Mouse (Mus musculus): Measurements from ENCODE around the gene Ly6g6c. TPM values are rescaled to one million over a fixed set of nuclear protein-coding genes. Genes with fewer than 3 reads are reported as not detected.

Ly6g6c gene
- polyA plus RNA-seq, 1 experiment from 2014 or later = 0.39 TPM

GRCm38 (mm10) chr17:35063466-35063865 lies 1.7 kb upstream of the Ly6g6c start:
- Histone ChIP-seq H3K27me3 (peaks cover 13% of the 10 kb centered on the region), H3K9me3 (no peaks in the 10 kb centered on the region)
- no peak for ATAC-seq (ENCODE audit: borderline replicate concordance, extremely low read depth, low FRiP score, low TSS enrichment)

DNA sequence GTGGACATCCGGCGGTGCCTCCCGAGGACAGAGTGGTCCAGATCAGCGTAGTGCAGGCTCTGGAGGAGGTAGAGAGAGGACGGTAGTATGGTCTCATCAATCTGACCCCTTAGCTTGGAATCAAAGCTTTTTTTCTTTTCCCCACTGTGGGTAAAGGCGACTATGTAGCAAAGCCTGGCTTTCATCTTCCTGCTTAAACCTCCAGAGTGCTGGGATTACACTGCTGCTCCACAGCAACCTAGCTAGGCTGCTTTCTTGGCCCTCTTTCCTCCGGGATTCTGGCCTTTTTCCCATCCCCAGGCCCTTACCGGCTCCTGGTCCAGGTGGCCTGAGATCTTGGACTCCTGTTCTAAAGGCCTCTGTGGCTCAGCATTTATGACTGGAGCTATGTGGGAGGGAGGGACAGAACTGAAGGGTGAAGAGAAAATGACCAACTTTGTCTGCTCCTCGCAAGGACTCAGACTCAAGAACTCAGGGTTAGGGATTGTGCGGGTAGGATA lies 760 bp upstream of the Ly6g6c start:
- 34% methylated on average over 10 of the region's 10 CpGs for WGBS
- Histone ChIP-seq H3K27ac (peak overlapping the region; percentile 91), H3K27me3 (peaks cover 13% of the 10 kb centered on the region), H3K4me3 (peak overlapping the region; percentile 38), H3K9ac (no peak overlapping the region; the same call in 1 of the 2 replicates), H3K36me3 (peaks cover 20% of the 10 kb centered on the region), H3K9me3 (no peaks in the 10 kb centered on the region), H3K4me2 (peak overlapping the region; percentile 71), H3K4me1 (peaks cover 32% of the 10 kb centered on the region)
- no peak for ATAC-seq (ENCODE audit: borderline replicate concordance, extremely low read depth, low FRiP score, low TSS enrichment)

More at GRCm38 (mm10) chr17:35063466-35063865, 1.7 kb upstream of the Ly6g6c start:
- Histone ChIP-seq H3K4me2 (no peak overlapping the region), H3K4me3 (no peak overlapping the region), H3K36me3 (peaks cover 20% of the 10 kb centered on the region), H3K27ac (no peak overlapping the region), H3K4me1 (peaks cover 35% of the 10 kb centered on the region), H3K9ac (no peak overlapping the region)
- 82% methylated on average over 3 of the region's 3 CpGs for WGBS

DNA sequence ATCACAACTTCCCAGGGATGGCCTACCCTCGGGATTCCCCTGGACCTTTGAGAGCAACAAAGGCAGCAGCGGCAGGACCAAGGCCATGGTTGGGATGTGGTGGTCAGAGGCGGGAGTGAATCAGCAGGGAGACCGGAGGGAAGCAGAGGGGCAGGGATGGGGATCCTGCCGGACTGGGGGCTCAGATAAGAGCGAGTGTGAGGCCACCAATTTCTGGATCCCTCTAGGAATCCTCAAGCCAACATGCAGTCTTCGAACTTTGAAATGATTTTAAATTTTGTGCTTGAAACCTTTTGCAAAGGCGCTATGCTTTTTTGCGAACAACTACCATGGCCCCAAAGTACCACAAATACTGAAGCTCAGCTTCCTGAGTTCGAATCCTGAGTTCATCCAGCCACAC lies 896 bp downstream of the Ly6g6c start, which contains the start of gene Mpig6b:
Mpig6b (minus strand) TSS at position 101 of the 400 bp plus-strand sequence.
- Histone ChIP-seq H3K4me1 (peaks cover 20% of the 10 kb centered on the region), H3K36me3 (peaks cover 14% of the 10 kb centered on the region), H3K4me3 (peak within 1 kb of the TSS; percentile 38), H3K27me3 (peaks cover 13% of the 10 kb centered on the region), H3K27ac (peak within 1 kb of the TSS; percentile 91), H3K9ac (peak within 1 kb of the TSS; percentile 7), H3K4me2 (peak within 1 kb of the TSS; percentile 71), H3K9me3 (no peaks in the 10 kb centered on the region)
- ATAC-seq (ENCODE audit: borderline replicate concordance, extremely low read depth, low FRiP score, low TSS enrichment) = no peak
- 46% methylated on average over 10 of the region's 10 CpGs for WGBS

DNA sequence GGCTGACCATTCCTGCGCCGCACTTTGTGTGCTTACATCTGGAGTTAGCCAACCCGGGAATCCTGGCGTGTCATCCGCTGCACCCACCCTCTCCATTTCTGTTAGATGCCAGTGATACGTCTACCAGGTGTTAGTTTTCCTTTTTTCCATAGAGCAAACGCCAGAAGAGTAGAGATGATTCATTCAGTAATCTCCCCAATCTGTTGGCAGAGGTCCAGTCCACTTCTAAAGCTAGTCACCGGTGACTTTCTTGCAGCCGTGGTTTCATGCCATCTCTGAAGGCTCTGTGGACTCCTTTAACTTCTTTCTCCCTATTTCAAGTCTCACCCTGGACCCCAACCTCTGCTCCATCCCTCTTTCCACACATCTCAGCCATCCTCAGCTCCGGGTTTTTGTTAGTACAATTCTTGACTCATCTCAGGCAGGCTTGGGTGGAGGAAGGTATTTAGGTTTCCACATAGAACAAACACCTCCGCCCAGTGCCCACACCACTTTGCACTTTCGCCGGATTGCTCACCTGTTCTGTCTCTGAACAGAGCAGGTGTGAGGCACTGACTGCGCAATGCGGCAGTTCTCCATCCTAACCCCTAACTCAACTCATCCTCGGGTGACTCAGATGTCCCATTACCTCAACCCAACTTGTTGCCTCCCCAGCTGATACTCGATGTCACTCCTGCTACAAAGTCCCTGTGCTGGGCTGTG lies 3.2 kb downstream of the Ly6g6c start:
- H3K4me2 ChIP-seq = no peak overlapping the region
- WGBS = 59% methylated on average over 17 of the region's 17 CpGs
- H3K9ac ChIP-seq = no peak overlapping the region
- no peaks in the 10 kb centered on the region for H3K36me3 ChIP-seq
- peaks cover 26% of the 10 kb centered on the region for H3K4me1 ChIP-seq
- H3K27ac ChIP-seq = no peak overlapping the region
- no peak for ATAC-seq (ENCODE audit: borderline replicate concordance, extremely low read depth, low FRiP score, low TSS enrichment)
- H3K4me3 ChIP-seq = no peak overlapping the region
- peaks cover 13% of the 10 kb centered on the region for H3K27me3 ChIP-seq
- H3K9me3 ChIP-seq = no peaks in the 10 kb centered on the region

DNA sequence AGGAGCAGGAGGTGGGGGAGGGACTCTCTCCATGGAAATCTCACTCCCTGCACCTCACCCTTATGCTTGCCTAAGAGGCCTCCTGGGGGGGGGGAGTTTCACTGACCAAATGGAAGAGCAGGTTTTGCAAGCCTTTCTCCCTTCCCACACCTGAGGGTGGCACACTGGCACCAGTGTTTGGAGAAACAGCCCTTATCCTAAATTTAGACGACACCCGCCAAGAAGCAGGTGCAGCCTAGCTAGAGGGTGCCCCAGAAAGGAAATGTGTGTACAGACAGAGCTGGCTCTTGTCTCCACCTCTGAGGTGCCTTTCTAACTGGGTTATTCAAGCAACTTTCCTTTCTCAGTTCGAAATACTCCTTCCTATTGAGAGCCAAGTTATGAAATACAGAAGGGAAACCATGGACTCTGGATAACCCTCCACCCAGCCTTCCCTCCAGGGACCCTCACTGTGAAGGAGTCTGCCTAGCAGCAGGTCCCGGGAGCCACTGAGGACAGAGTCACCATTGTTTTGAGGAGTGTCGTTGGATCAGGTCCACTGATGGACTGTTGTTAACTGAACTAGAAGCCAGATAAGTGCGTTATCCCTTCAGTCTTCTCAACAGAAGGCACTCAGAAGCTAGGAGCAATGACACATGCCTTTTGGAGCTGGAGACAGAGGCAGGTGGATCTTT lies 5.5 kb downstream of the Ly6g6c start:
- WGBS = 38% methylated on average over 6 of the region's 6 CpGs
- no peaks in the 10 kb centered on the region for H3K9me3 ChIP-seq
- peaks cover 13% of the 10 kb centered on the region for H3K27me3 ChIP-seq
- peak; percentile 57 for ATAC-seq (ENCODE audit: borderline replicate concordance, extremely low read depth, low FRiP score, low TSS enrichment)
- H3K27ac ChIP-seq = peak overlapping the region; percentile 71
- H3K4me2 ChIP-seq = no peak overlapping the region
- H3K4me3 ChIP-seq = no peak overlapping the region
- H3K9ac ChIP-seq = no peak overlapping the region
- no peaks in the 10 kb centered on the region for H3K36me3 ChIP-seq
- peaks cover 10% of the 10 kb centered on the region for H3K4me1 ChIP-seq

GRCm38 (mm10) chr17:35071454-35071853 lies 6.3 kb downstream of the Ly6g6c start:
- no peak overlapping the region for H3K9ac ChIP-seq
- no peak overlapping the region for H3K4me2 ChIP-seq
- no peaks in the 10 kb centered on the region for H3K9me3 ChIP-seq
- peaks cover 11% of the 10 kb centered on the region for H3K27me3 ChIP-seq
- no peak overlapping the region for H3K4me3 ChIP-seq
- peaks cover 8% of the 10 kb centered on the region for H3K4me1 ChIP-seq
- 64% methylated on average over 9 of the region's 9 CpGs for WGBS
- ATAC-seq (ENCODE audit: borderline replicate concordance, extremely low read depth, low FRiP score, low TSS enrichment) = no peak
- peak overlapping the region; percentile 29 for H3K27ac ChIP-seq
- H3K36me3 ChIP-seq = no peaks in the 10 kb centered on the region

- Histone ChIP-seq H3K9me3 (no peaks in the 10 kb centered on the region), H3K36me3 (no peaks in the 10 kb centered on the region), H3K27me3 (peaks cover 5% of the 10 kb centered on the region; the same call in 1 of the 2 replicates), H3K27ac (no peak overlapping the region), H3K4me2 (no peak overlapping the region), H3K4me1 (peaks cover 23% of the 10 kb centered on the region), H3K4me3 (no peak overlapping the region), H3K9ac (no peak overlapping the region)
- WGBS = 48% methylated on average over 17 of the region's 17 CpGs
- no peak for ATAC-seq (ENCODE audit: borderline replicate concordance, extremely low read depth, low FRiP score, low TSS enrichment)
Measured at GRCm38 (mm10) chr17:35074097-35074496, 8.9 kb downstream of the Ly6g6c start.

GRCm38 (mm10) chr17:35076507-35077176 lies 11.5 kb downstream of the Ly6g6c start, which contains the start of gene Ly6g6e:
TSS of gene Ly6g6e (plus strand) at chr17:35076902.
- H3K27ac ChIP-seq = peak within 1 kb of the TSS; percentile 81
- 37% methylated on average over 10 of the region's 10 CpGs for WGBS
- no peaks in the 10 kb centered on the region for H3K9me3 ChIP-seq
- ATAC-seq (ENCODE audit: borderline replicate concordance, extremely low read depth, low FRiP score, low TSS enrichment) = no peak
- peaks cover 19% of the 10 kb centered on the region for H3K4me1 ChIP-seq
- H3K36me3 ChIP-seq = no peaks in the 10 kb centered on the region
- peaks cover 5% of the 10 kb centered on the region; the same call in 1 of the 2 replicates for H3K27me3 ChIP-seq
- H3K4me2 ChIP-seq = peak within 1 kb of the TSS; percentile 48
- peak within 1 kb of the TSS; percentile 31 for H3K4me3 ChIP-seq
- peak within 1 kb of the TSS; percentile 25 for H3K9ac ChIP-seq

- H3K9ac ChIP-seq = peak overlapping the region; percentile 25
- peaks cover 18% of the 10 kb centered on the region for H3K4me1 ChIP-seq
- H3K27ac ChIP-seq = peak overlapping the region; percentile 81
- H3K4me2 ChIP-seq = peak overlapping the region; percentile 48
- H3K9me3 ChIP-seq = no peaks in the 10 kb centered on the region
- no peaks in the 10 kb centered on the region for H3K36me3 ChIP-seq
- H3K4me3 ChIP-seq = peak overlapping the region; percentile 31
- no peak for ATAC-seq (ENCODE audit: borderline replicate concordance, extremely low read depth, low FRiP score, low TSS enrichment)
- 32% methylated on average over 2 of the region's 2 CpGs for WGBS
- H3K27me3 ChIP-seq = peaks cover 5% of the 10 kb centered on the region; the same call in 1 of the 2 replicates
Measured at GRCm38 (mm10) chr17:35077285-35077684, 12.1 kb downstream of the Ly6g6c start.

GRCm38 (mm10) chr17:35077786-35078233 lies 12.6 kb downstream of the Ly6g6c start, which contains the start of gene Ly6g6d:
TSS of gene Ly6g6d (minus strand) at chr17:35078065.
- peak within 1 kb of the TSS; percentile 31 for H3K4me3 ChIP-seq
- 8% methylated on average over 14 of the region's 14 CpGs for WGBS
- peak within 1 kb of the TSS; percentile 81 for H3K27ac ChIP-seq
- H3K27me3 ChIP-seq = peaks cover 5% of the 10 kb centered on the region; the same call in 1 of the 2 replicates
- H3K9me3 ChIP-seq = no peaks in the 10 kb centered on the region
- peaks cover 18% of the 10 kb centered on the region for H3K4me1 ChIP-seq
- ATAC-seq (ENCODE audit: borderline replicate concordance, extremely low read depth, low FRiP score, low TSS enrichment) = peak; percentile 66
- peak within 1 kb of the TSS; percentile 25 for H3K9ac ChIP-seq
- peak within 1 kb of the TSS; percentile 48 for H3K4me2 ChIP-seq
- H3K36me3 ChIP-seq = no peaks in the 10 kb centered on the region

DNA sequence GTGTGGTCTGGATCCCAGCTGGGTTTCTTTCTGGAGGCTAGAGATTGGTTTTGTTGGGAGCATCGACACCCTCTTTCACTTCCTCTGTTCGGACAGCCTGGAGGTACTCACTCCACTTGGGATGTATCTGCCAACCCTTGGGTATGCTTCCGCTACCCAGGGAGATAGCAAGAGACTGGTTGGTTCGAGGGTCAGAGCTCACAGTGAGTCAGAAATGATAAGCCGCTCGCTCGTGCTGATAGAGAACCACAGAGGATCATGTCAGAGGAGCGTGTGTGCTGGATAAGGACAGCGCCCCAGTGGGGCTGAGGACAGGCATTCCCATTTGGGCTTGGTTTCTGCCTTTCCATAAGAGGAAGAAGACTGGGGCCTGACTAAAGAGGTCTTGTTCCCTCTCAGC lies 14.6 kb downstream of the Ly6g6c start:
- 37% methylated on average over 9 of the region's 9 CpGs for WGBS
- ATAC-seq (ENCODE audit: borderline replicate concordance, extremely low read depth, low FRiP score, low TSS enrichment) = peak; percentile 15; the same call in 1 of the 2 replicates
- peaks cover 5% of the 10 kb centered on the region; the same call in 1 of the 2 replicates for H3K27me3 ChIP-seq
- no peak overlapping the region for H3K9ac ChIP-seq
- no peaks in the 10 kb centered on the region for H3K36me3 ChIP-seq
- no peak overlapping the region for H3K4me2 ChIP-seq
- H3K27ac ChIP-seq = no peak overlapping the region
- H3K4me1 ChIP-seq = peaks cover 18% of the 10 kb centered on the region
- no peak overlapping the region for H3K4me3 ChIP-seq
- H3K9me3 ChIP-seq = no peaks in the 10 kb centered on the region

All from lung, embryonic 15.5 days (tissue).